In the genomic region with DNA sequence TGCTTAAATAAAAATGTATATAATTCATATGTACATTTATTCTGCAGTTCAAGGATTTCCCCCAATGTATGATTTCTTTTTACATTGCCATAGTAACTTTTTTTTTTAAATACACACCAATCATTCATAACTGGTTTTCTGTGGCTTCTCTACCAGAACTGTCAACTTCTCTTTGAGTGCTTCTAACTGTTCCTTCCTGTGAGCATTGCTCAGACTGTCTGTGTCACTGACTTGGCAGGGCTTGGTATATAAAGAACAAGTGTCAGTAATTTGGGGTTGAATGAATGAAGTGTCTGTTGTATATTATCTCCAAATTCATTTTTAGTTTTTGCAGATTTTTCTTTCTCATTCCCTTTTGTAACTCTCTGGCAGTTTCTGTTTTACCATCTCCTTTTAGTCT, we compare ENCODE assay signal across 22 mouse cellular contexts. TPM values are rescaled to one million over a fixed set of nuclear protein-coding genes. Genes with fewer than 3 reads are reported as not detected.
A peak's percentile ranks its signal among the peaks of the same experiment; 100 is the strongest.
DNase-seq lines count a peak whose midpoint lies in the region; ATAC-seq and TF ChIP-seq lines count a peak whose summit lies in the region.
"Had no signal": no experiment of that assay in that cellular context is flagged by ENCODE, and none has a peak within 500 bp of the region (broad histone marks: within the 10 kb centered on the region; RNA-seq: fewer than 3 reads in every experiment).

No protein-coding gene starts in this region.

- no peaks in the 10 kb centered on the region for H3K27me3 ChIP-seq in heart, embryonic 13.5 days (replicated peaks)
- H3K27me3 ChIP-seq in megakaryocyte, embryonic 14.5 days (replicated peaks) = no peaks in the 10 kb centered on the region
- no peaks in the 10 kb centered on the region for H3K27me3 ChIP-seq in hindbrain, postnatal 0 days (ENCODE audit: insufficient read depth, low read length)
- H3K27me3 ChIP-seq: embryonic facial prominence, embryonic 15.5 days; hindbrain, embryonic 12.5 days had no signal

- no peaks in the 10 kb centered on the region for H3K9me3 ChIP-seq in heart, embryonic 13.5 days
- H3K9me3 ChIP-seq in megakaryocyte, embryonic 14.5 days = no peaks in the 10 kb centered on the region
- H3K9me3 ChIP-seq in hindbrain, postnatal 0 days (ENCODE audit: low read length) = no peaks in the 10 kb centered on the region
- H3K9me3 ChIP-seq: embryonic facial prominence, embryonic 15.5 days; forebrain, embryonic 10.5 days; hindbrain, embryonic 12.5 days had no signal

- intact Hi-C loops in heart, postnatal 25 days (cut with DNase I) = no loop called here
- intact Hi-C loops in heart, postnatal 10 days (cut with DNase I) = no loop called here

- no peak for ATAC-seq in heart, embryonic 13.5 days (ENCODE audit: extremely low read depth, insufficient number of reproducible peaks, low FRiP score, low TSS enrichment)
- ATAC-seq in megakaryocyte, adult 5-6 weeks (ENCODE audit: poor library complexity, severe bottlenecking) = no peak
- ATAC-seq in megakaryocyte progenitor cell, adult 5-6 weeks (replicated peaks; ENCODE audit: poor library complexity) = peak; percentile 46
- no peak for ATAC-seq in hindbrain, postnatal 0 days
- ATAC-seq: forebrain, embryonic 14.5 days; hindbrain, embryonic 16.5 days had no signal

- H3K4me2 ChIP-seq in heart, embryonic 13.5 days = peak overlapping the region; percentile 51; the same call in 1 of the 2 replicates
- no peak overlapping the region for H3K4me2 ChIP-seq in hindbrain, postnatal 0 days (ENCODE audit: low read depth, low read length)
- H3K4me2 ChIP-seq: embryonic facial prominence, embryonic 15.5 days; hindbrain, embryonic 12.5 days had no signal

- peak overlapping the region; percentile 81; the same call in 1 of the 2 replicates for H3K27ac ChIP-seq in heart, embryonic 13.5 days (replicated peaks)
- H3K27ac ChIP-seq in hindbrain, postnatal 0 days = no peak overlapping the region
- H3K27ac ChIP-seq: embryonic facial prominence, embryonic 15.5 days; forebrain, embryonic 10.5 days; hindbrain, embryonic 12.5 days had no signal

- TF ChIP-seq CTCF in hindbrain, postnatal 0 days (IDR thresholded peaks at IDR 0.05; ENCODE audit: low read depth) = no peak

- no peak overlapping the region for H3K4me3 ChIP-seq in heart, embryonic 13.5 days
- H3K4me3 ChIP-seq in megakaryocyte, embryonic 14.5 days (replicated peaks) = peak overlapping the region; percentile 84
- H3K4me3 ChIP-seq in hindbrain, postnatal 0 days (ENCODE audit: low read length) = no peak overlapping the region
- H3K4me3 ChIP-seq: embryonic facial prominence, embryonic 15.5 days; erythroblast, embryonic 14.5 days; forebrain, embryonic 10.5 days; hindbrain, embryonic 12.5 days had no signal

- H3K36me3 ChIP-seq in heart, embryonic 13.5 days = no peaks in the 10 kb centered on the region
- H3K36me3 ChIP-seq in megakaryocyte, embryonic 14.5 days (replicated peaks; ENCODE audit: low read length) = peaks cover 43% of the 10 kb centered on the region
- no peaks in the 10 kb centered on the region for H3K36me3 ChIP-seq in hindbrain, postnatal 0 days (ENCODE audit: insufficient read depth, low read length)
- H3K36me3 ChIP-seq: embryonic facial prominence, embryonic 15.5 days; hindbrain, embryonic 12.5 days had no signal

- H3K9ac ChIP-seq in heart, embryonic 13.5 days = no peak overlapping the region
- H3K9ac ChIP-seq in hindbrain, postnatal 0 days (replicated peaks; ENCODE audit: low read length) = no peak overlapping the region
- H3K9ac ChIP-seq: embryonic facial prominence, embryonic 15.5 days; hindbrain, embryonic 12.5 days had no signal

- peak; percentile 23 for DNase-seq in heart, adult 11 months
- DNase-seq in heart, postnatal 25 days (ENCODE audit: low spot score) = no peak
- no peak for DNase-seq in heart, postnatal 10 days
- no peak for DNase-seq in hindbrain, postnatal 0 days (ENCODE audit: low spot score)
- DNase-seq: adrenal gland, adult 2 months; adrenal gland, postnatal 25 days; cerebellum, adult 18-20 months; cerebellum, adult 9-11 months; embryo, embryonic 11 days; gastrocnemius, postnatal 10 days; kidney, adult 11 months; kidney, adult 9 months had no signal

- H3K4me1 ChIP-seq in heart, embryonic 13.5 days = peaks cover 53% of the 10 kb centered on the region
- peaks cover 90% of the 10 kb centered on the region for H3K4me1 ChIP-seq in megakaryocyte, embryonic 14.5 days
- H3K4me1 ChIP-seq in hindbrain, postnatal 0 days (ENCODE audit: insufficient read depth, low read length) = no peaks in the 10 kb centered on the region
- H3K4me1 ChIP-seq: forebrain, embryonic 10.5 days; hindbrain, embryonic 12.5 days had no signal

RNA-seq across cellular contexts. Expression of a gene that starts 21.8 kb away (rescaled TPM):
- total RNA-seq in heart, postnatal 25 days (2021) = 10 to 100 TPM; 24.9 to 25.8 TPM
- polyA plus RNA-seq in heart, embryonic 13.5 days (2015; fragmentation: Nextera tagmentation; extraction: Ambion mirVana) = 16.9 and 18.3 TPM in 2 replicates
- 10 to 100 TPM; 37.3 to 38.1 TPM for total RNA-seq in heart, postnatal 10 days (2021)
- polyA plus RNA-seq in megakaryocyte, embryonic 14.5 days (2012; ENCODE audit: insufficient read depth, low replicate concordance) = 2.6 and 12.6 TPM in 2 replicates
- total RNA-seq in megakaryocyte, adult 5-6 weeks (2015) = 24.9 and 28.3 TPM in 2 replicates
- total RNA-seq in megakaryocyte, adult 5-6 weeks (2017) = 17.8 and 25.3 TPM in 2 replicates
- total RNA-seq in megakaryocyte progenitor cell, adult 5-6 weeks (2015) = 22.2 and 23.8 TPM in 2 replicates
- 14.3 and 20.4 TPM in 2 replicates for total RNA-seq in megakaryocyte progenitor cell, adult 5-6 weeks (2017)
- total RNA-seq in hindbrain, postnatal 0 days (2014; rRNA removed) = 101 and 103 TPM in 2 replicates
- polyA plus RNA-seq in hindbrain, postnatal 0 days (2015; fragmentation: Nextera tagmentation; extraction: Ambion mirVana) = 75.1 and 85.7 TPM in 2 replicates
- polyA plus RNA-seq: erythroblast, embryonic 14.5 days had no signal
